Mouse (Mus musculus): ENCODE data around the gene Imp3. TPM values are rescaled to one million over a fixed set of nuclear protein-coding genes. Genes with fewer than 3 reads are reported as not detected.

The Imp3 gene
- total RNA-seq, 1 experiment = 108 TPM

DNA sequence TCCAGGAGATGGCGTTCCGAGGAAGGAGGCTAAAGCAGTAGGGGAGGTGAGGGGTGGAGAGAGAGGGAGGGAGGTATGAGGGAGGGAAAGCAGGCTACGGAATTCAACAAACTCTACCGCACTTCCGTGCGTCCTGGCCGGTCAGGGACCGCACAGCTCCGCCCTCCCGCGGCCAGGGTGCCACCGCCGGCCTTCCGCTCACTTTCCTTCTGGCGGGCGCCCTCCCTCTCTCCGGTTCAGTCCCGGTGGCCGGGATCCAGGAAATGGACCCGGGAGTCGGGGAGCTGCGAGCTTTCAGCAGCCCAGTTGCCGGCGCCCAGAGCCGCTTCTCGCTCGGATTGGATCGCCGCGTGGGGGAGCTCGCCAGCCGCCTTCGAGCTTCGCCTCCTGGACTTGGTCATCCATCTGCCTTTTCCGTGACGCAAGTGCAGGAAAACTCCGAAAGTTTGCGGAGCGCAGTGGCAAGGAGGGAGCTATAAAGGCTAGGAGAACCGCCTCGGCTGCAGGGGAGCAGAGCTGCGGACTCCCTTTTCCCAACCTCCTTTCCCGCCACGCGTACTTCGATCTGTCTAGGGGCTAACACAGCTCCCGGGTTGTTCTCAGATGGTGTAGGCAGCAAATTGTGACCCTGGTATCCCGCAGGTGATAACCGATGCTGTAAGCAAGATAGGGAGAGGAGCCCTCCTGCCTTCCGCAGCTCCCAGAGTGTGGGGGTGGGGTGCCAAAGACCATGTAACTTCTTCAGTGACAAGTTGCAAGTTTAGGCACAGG is 9.0 kb upstream of the Imp3 start, which contains the start of gene Snx33:
TSS of gene Snx33 (minus strand) at position 331 of the 771 bp plus-strand sequence.
- in situ Hi-C loops (cut with MboI; ENCODE audit: low sequenced_read_pairs in 2 of 2, unreplicated experiment in 2 of 2) = no loop called here
- Histone ChIP-seq H3K36me3 (ENCODE audit: control insufficient read depth, insufficient read depth, low read length, poor library complexity, severe bottlenecking) (no peaks in the 10 kb centered on the region), H3K4me3 (ENCODE audit: insufficient read depth in 1 of 2, low read depth in 1 of 2, low read length in 2 of 2, poor library complexity in 1 of 2, severe bottlenecking in 1 of 2) (peak within 1 kb of the TSS; percentile 87 to 97), H3K4me1 (ENCODE audit: control insufficient read depth in 2 of 2, insufficient read depth in 2 of 2, low read length in 2 of 2, poor library complexity in 1 of 2) (peaks cover 3 to 9% of the 10 kb centered on the region in 2 experiments; a peak in 2 of 4 replicates), H3K9me3 (ENCODE audit: control insufficient read depth, insufficient read depth, low read depth, low read length) (no peaks in the 10 kb centered on the region), H3K27ac (ENCODE audit: insufficient read depth, low read depth, low read length, poor library complexity, severe bottlenecking) (no peak within 1 kb of the TSS), H3K9ac (ENCODE audit: insufficient read depth, low read depth, low read length, poor library complexity, severe bottlenecking) (peak within 1 kb of the TSS; percentile 72)
- TF ChIP-seq MAFK (IDR thresholded peaks at IDR 0.05; ENCODE audit: insufficient read depth, low read depth, low read length) (no peak), ZNF384 (IDR thresholded peaks at IDR 0.05; ENCODE audit: low read depth, low read length) (no peak), HCFC1 (IDR thresholded peaks at IDR 0.05; ENCODE audit: borderline replicate concordance, insufficient read depth, low read length) (0 out of 2 replicates have a peak, but pooled peaks have one; percentile 13)
- no peak for DNase-seq (ENCODE audit: low read depth, low spot score)

GRCm38 (mm10) chr9:56929496-56929895 is 7.8 kb upstream of the Imp3 start:
- in situ Hi-C loops (cut with MboI; ENCODE audit: low sequenced_read_pairs in 2 of 2, unreplicated experiment in 2 of 2) = no loop called here
- TF ChIP-seq ZC3H11A (IDR thresholded peaks at IDR 0.05; ENCODE audit: borderline replicate concordance, low read depth, low read length) (no peak), MAFK (IDR thresholded peaks at IDR 0.05; ENCODE audit: insufficient read depth, low read depth, low read length) (no peak), CHD2 (IDR thresholded peaks at IDR 0.05; ENCODE audit: low read depth, low read length) (no peak), HCFC1 (IDR thresholded peaks at IDR 0.05; ENCODE audit: borderline replicate concordance, insufficient read depth, low read length) (no peak), ZNF384 (IDR thresholded peaks at IDR 0.05; ENCODE audit: low read depth, low read length) (no peak)
- H3K9ac ChIP-seq (ENCODE audit: insufficient read depth, low read depth, low read length, poor library complexity, severe bottlenecking) = no peak overlapping the region
- H3K9me3 ChIP-seq (ENCODE audit: control insufficient read depth, insufficient read depth, low read depth, low read length) = no peaks in the 10 kb centered on the region
- H3K4me1 ChIP-seq (ENCODE audit: control insufficient read depth in 2 of 2, insufficient read depth in 2 of 2, low read length in 2 of 2, poor library complexity in 1 of 2) = peaks cover 3 to 8% of the 10 kb centered on the region in 2 experiments; a peak in 2 of 4 replicates
- H3K4me3 ChIP-seq (ENCODE audit: insufficient read depth in 1 of 2, low read depth in 1 of 2, low read length in 2 of 2, poor library complexity in 1 of 2, severe bottlenecking in 1 of 2) = no peak overlapping the region
- H3K27ac ChIP-seq (ENCODE audit: insufficient read depth, low read depth, low read length, poor library complexity, severe bottlenecking) = no peak overlapping the region
- no peak for DNase-seq (ENCODE audit: low read depth, low spot score)
- H3K36me3 ChIP-seq (ENCODE audit: control insufficient read depth, insufficient read depth, low read length, poor library complexity, severe bottlenecking) = no peaks in the 10 kb centered on the region

GRCm38 (mm10) chr9:56930556-56930955 is 6.7 kb upstream of the Imp3 start:
- TF ChIP-seq MAFK (IDR thresholded peaks at IDR 0.05; ENCODE audit: insufficient read depth, low read depth, low read length) (0 out of 2 replicates have a peak, but pooled peaks have one; percentile 43), CHD2 (IDR thresholded peaks at IDR 0.05; ENCODE audit: low read depth, low read length) (no peak)
- DNase-seq (ENCODE audit: low read depth, low spot score) = no peak
- in situ Hi-C loops (cut with MboI; ENCODE audit: low sequenced_read_pairs in 2 of 2, unreplicated experiment in 2 of 2) = no loop called here

GRCm38 (mm10) chr9:56936861-56937222 is 433 bp upstream of the Imp3 start:
- in situ Hi-C loops (cut with MboI; ENCODE audit: low sequenced_read_pairs in 2 of 2, unreplicated experiment in 2 of 2) = no loop called here
- DNase-seq (ENCODE audit: low read depth, low spot score) = no peak
- Histone ChIP-seq H3K9ac (ENCODE audit: insufficient read depth, low read depth, low read length, poor library complexity, severe bottlenecking) (no peak overlapping the region), H3K36me3 (ENCODE audit: control insufficient read depth, insufficient read depth, low read length, poor library complexity, severe bottlenecking) (no peaks in the 10 kb centered on the region), H3K9me3 (ENCODE audit: control insufficient read depth, insufficient read depth, low read depth, low read length) (no peaks in the 10 kb centered on the region), H3K4me1 (ENCODE audit: control insufficient read depth in 2 of 2, insufficient read depth in 2 of 2, low read length in 2 of 2, poor library complexity in 1 of 2) (peaks cover 0 to 4% of the 10 kb centered on the region in 2 experiments; a peak in 1 of 4 replicates), H3K4me3 (ENCODE audit: insufficient read depth in 1 of 2, low read depth in 1 of 2, low read length in 2 of 2, poor library complexity in 1 of 2, severe bottlenecking in 1 of 2) (peak overlapping the region; percentile 87 to 96), H3K27ac (ENCODE audit: insufficient read depth, low read depth, low read length, poor library complexity, severe bottlenecking) (no peak overlapping the region)
- no peak for TF ChIP-seq CHD2 (IDR thresholded peaks at IDR 0.05; ENCODE audit: low read depth, low read length)
- TF ChIP-seq MAFK (IDR thresholded peaks at IDR 0.05; ENCODE audit: insufficient read depth, low read depth, low read length) = no peak
- TF ChIP-seq ZNF384 (IDR thresholded peaks at IDR 0.05; ENCODE audit: low read depth, low read length) = no peak
- TF ChIP-seq HCFC1 (IDR thresholded peaks at IDR 0.05; ENCODE audit: borderline replicate concordance, insufficient read depth, low read length) = no peak
- no peak for TF ChIP-seq ZC3H11A (IDR thresholded peaks at IDR 0.05; ENCODE audit: borderline replicate concordance, low read depth, low read length)

More at GRCm38 (mm10) chr9:56930556-56930955, 6.7 kb upstream of the Imp3 start:
- Histone ChIP-seq H3K9ac (ENCODE audit: insufficient read depth, low read depth, low read length, poor library complexity, severe bottlenecking) (no peak overlapping the region), H3K4me3 (ENCODE audit: insufficient read depth in 1 of 2, low read depth in 1 of 2, low read length in 2 of 2, poor library complexity in 1 of 2, severe bottlenecking in 1 of 2) (no peak overlapping the region), H3K36me3 (ENCODE audit: control insufficient read depth, insufficient read depth, low read length, poor library complexity, severe bottlenecking) (no peaks in the 10 kb centered on the region), H3K27ac (ENCODE audit: insufficient read depth, low read depth, low read length, poor library complexity, severe bottlenecking) (no peak overlapping the region), H3K4me1 (ENCODE audit: control insufficient read depth in 2 of 2, insufficient read depth in 2 of 2, low read length in 2 of 2, poor library complexity in 1 of 2) (peaks cover 2 to 3% of the 10 kb centered on the region in 2 experiments; a peak in 2 of 4 replicates), H3K9me3 (ENCODE audit: control insufficient read depth, insufficient read depth, low read depth, low read length) (no peaks in the 10 kb centered on the region)

Measured in ES-E14 (cell line).